In the genomic region with DNA sequence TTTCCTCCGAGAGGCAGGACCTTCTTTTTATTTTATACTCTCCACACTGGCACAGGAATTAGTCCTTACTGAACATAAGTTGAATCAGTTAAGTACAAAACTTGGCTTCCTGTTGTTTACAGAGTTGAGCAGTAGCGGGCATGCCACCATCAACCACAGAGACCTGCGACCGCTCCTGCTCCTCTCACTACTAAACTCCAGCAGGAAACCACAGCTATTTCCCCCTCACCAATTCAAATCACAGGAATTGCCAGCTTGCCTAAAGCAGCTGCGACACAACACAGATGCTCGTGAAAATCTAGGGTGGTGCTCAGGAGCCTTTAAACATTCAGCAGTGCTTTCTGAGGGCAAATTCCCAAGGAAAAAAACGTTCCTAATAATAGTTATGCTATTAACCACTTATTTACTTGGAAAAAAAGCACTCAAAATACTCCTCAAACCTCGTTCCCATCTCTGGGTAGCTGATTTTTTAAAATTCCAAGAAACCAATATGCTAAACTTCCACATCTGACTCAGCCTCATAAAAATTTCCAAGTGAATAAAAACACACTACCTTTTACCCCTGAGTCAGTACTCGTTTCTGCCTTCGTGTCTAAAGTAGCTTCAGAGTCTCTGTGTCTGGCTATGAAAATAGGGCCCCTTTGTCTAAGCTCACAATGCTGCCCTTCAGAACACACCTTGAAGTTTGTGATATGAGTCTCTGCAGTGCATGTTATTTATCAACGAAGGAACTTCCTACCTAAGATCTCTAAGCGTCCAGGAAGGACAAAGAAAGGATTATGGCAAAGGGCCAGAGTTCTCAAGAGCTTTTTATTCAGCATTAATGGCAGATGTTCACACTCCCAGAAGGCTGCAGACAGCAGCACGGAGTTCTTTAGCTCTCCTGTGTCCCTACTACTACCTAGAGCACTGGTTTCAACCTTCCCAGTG, we compare ENCODE assay signal across 9 mouse cellular contexts. TPM values are rescaled to one million over a fixed set of nuclear protein-coding genes. Genes with fewer than 3 reads are reported as not detected.
A peak's percentile ranks its signal among the peaks of the same experiment; 100 is the strongest.
DNase-seq lines count a peak whose midpoint lies in the region; ATAC-seq and TF ChIP-seq lines count a peak whose summit lies in the region.
"Had no signal": no experiment of that assay in that cellular context is flagged by ENCODE, and none has a peak within 500 bp of the region (broad histone marks: within the 10 kb centered on the region; RNA-seq: fewer than 3 reads in every experiment).

No protein-coding gene starts in this region.

- peaks cover 42% of the 10 kb centered on the region for H3K4me1 ChIP-seq in heart, embryonic 13.5 days
- no peaks in the 10 kb centered on the region for H3K4me1 ChIP-seq in heart, adult 2 months (ENCODE audit: control insufficient read depth, insufficient read depth, low read length)
- H3K4me1 ChIP-seq in forebrain, embryonic 12.5 days = no peaks in the 10 kb centered on the region; the same call in 1 of the 2 replicates

- H3K27ac ChIP-seq in heart, embryonic 13.5 days (replicated peaks) = peak overlapping the region; percentile 80
- H3K27ac ChIP-seq in heart, adult 2 months = no peak overlapping the region
- H3K27ac ChIP-seq in forebrain, embryonic 12.5 days = no peak overlapping the region
- H3K27ac ChIP-seq: hindbrain, embryonic 12.5 days had no signal

- peak overlapping the region; percentile 12; the same call in 1 of the 2 replicates for H3K9ac ChIP-seq in heart, embryonic 13.5 days
- no peak overlapping the region for H3K9ac ChIP-seq in heart, adult 2 months (ENCODE audit: low read depth, low read length)
- H3K9ac ChIP-seq in forebrain, embryonic 12.5 days = no peak overlapping the region
- H3K9ac ChIP-seq: hindbrain, embryonic 12.5 days had no signal

- no peak overlapping the region for H3K4me3 ChIP-seq in heart, embryonic 13.5 days
- no peak overlapping the region for H3K4me3 ChIP-seq in heart, adult 2 months
- H3K4me3 ChIP-seq in forebrain, embryonic 12.5 days (replicated peaks) = no peak overlapping the region
- H3K4me3 ChIP-seq: hindbrain, embryonic 12.5 days had no signal

- no peaks in the 10 kb centered on the region for H3K36me3 ChIP-seq in heart, embryonic 13.5 days
- H3K36me3 ChIP-seq in heart, adult 2 months (ENCODE audit: control insufficient read depth, insufficient read depth, low read length) = no peaks in the 10 kb centered on the region; the same call in 1 of the 2 replicates
- no peaks in the 10 kb centered on the region for H3K36me3 ChIP-seq in forebrain, embryonic 12.5 days (replicated peaks)
- H3K36me3 ChIP-seq: hindbrain, embryonic 12.5 days had no signal

- H3K79me2 ChIP-seq in heart, adult 2 months (replicated peaks; ENCODE audit: control insufficient read depth, insufficient read depth, low read length) = no peaks in the 10 kb centered on the region

- intact Hi-C loops in heart, adult 2 months (cut with DNase I) = no loop called here

- no peak for TF ChIP-seq POLR2A in heart, adult 2 months (IDR thresholded peaks at IDR 0.05; ENCODE audit: insufficient read depth, low read depth, low read length)

- H3K27me3 ChIP-seq in heart, embryonic 13.5 days (replicated peaks) = no peaks in the 10 kb centered on the region
- H3K27me3 ChIP-seq in heart, adult 2 months (ENCODE audit: control insufficient read depth, insufficient read depth, low read length) = no peaks in the 10 kb centered on the region
- no peaks in the 10 kb centered on the region for H3K27me3 ChIP-seq in forebrain, embryonic 12.5 days
- H3K27me3 ChIP-seq: hindbrain, embryonic 12.5 days had no signal

- no peak for ATAC-seq in heart, embryonic 13.5 days (ENCODE audit: extremely low read depth, insufficient number of reproducible peaks, low FRiP score, low TSS enrichment)
- peak; percentile 46; the same call in 1 of the 2 replicates for ATAC-seq in forebrain, embryonic 12.5 days (ENCODE audit: low FRiP score)
- ATAC-seq in megakaryocyte progenitor cell, adult 5-6 weeks (replicated peaks; ENCODE audit: poor library complexity) = peak; percentile 97

- no peak for TF ChIP-seq EP300 in heart, adult 2 months (IDR thresholded peaks at IDR 0.05; ENCODE audit: insufficient read depth, low read depth, low read length)

- WGBS in heart, embryonic 13.5 days = 26% methylated on average over 13 of the region's 13 CpGs
- 18% methylated on average over 13 of the region's 13 CpGs for WGBS in heart, adult 2 months
- WGBS in forebrain, embryonic 12.5 days = 39% methylated on average over 13 of the region's 13 CpGs

- no peaks in the 10 kb centered on the region for H3K9me3 ChIP-seq in heart, embryonic 13.5 days
- no peaks in the 10 kb centered on the region for H3K9me3 ChIP-seq in forebrain, embryonic 12.5 days
- H3K9me3 ChIP-seq: hindbrain, embryonic 12.5 days had no signal

- peak overlapping the region; percentile 44 for H3K4me2 ChIP-seq in heart, embryonic 13.5 days
- H3K4me2 ChIP-seq in forebrain, embryonic 12.5 days = no peak overlapping the region
- H3K4me2 ChIP-seq: hindbrain, embryonic 12.5 days had no signal

- no peak for DNase-seq in heart, adult 2 months
- peak; percentile 74 for DNase-seq in CD4-positive, CD25-positive, alpha-beta regulatory T cell, adult 2 months (ENCODE audit: low read depth, low spot score)
- DNase-seq in left cerebral cortex, adult 11 months (ENCODE audit: low spot score) = no peak
- DNase-seq in layer of hippocampus, postnatal 25 days (ENCODE audit: extremely low spot score in 1 of 2, low spot score in 1 of 2) = no peak
- DNase-seq in ovary, postnatal 14 days (ENCODE audit: low spot score) = no peak

- TF ChIP-seq CTCF in heart, adult 2 months (IDR thresholded peaks at IDR 0.05) = no peak

RNA-seq across cellular contexts. Expression of gene Gprin3, which starts 13.4 kb away (rescaled TPM):
- polyA plus RNA-seq in heart, embryonic 13.5 days (2015; fragmentation: Nextera tagmentation; extraction: Ambion mirVana) = 5.6 TPM in 2 replicates
- under 1 TPM; 0.34 to 0.37 TPM for total RNA-seq in heart, adult 2 months (2021)
- polyA plus RNA-seq in heart, adult 2 months (2012; rRNA removed) = 0.12 and 0.27 TPM in 2 replicates
- 0.42 and 0.52 TPM in 2 replicates for polyA plus RNA-seq in forebrain, embryonic 12.5 days (2016; fragmentation: Nextera tagmentation; extraction: Ambion mirVana)
- 0.59 and 0.61 TPM in 2 replicates for total RNA-seq in megakaryocyte progenitor cell, adult 5-6 weeks (2015)
- 0.29 and 0.95 TPM in 2 replicates for total RNA-seq in megakaryocyte progenitor cell, adult 5-6 weeks (2017)
- total RNA-seq in layer of hippocampus, postnatal 25 days (2021) = 1 to 10 TPM; 8.7 to 9.7 TPM

Comparison
In these comparisons a context has a peak if more than half of its experiments do, and no peak if none do; other contexts are left out.
1. RNA of gene Gprin3, which starts 13.4 kb away (total RNA-seq): 8.7 to 9.7 TPM in layer of hippocampus, postnatal 25 days; 0.29 to 0.95 TPM in megakaryocyte progenitor cell, adult 5-6 weeks and 0.34 to 0.37 TPM in heart, adult 2 months; every median in the first group is over 4 times any median in the second.